Mouse (Mus musculus) neural tube, embryonic 13.5 days (tissue): ENCODE measurements around the gene Slc25a21. TPM values are rescaled to one million over a fixed set of nuclear protein-coding genes. Genes with fewer than 3 reads are reported as not detected.

Experiments used
- ATAC-seq: fragments of 200-750 bp; cut with Nextera tagmentation; 2 replicates; pipeline ENCODE4 v1.8.0; 2017; ENCODE audit warnings: low read depth, mild to moderate bottlenecking, moderate TSS enrichment, moderate library complexity
- H3K27ac ChIP-seq: fragments of 300-500 bp; sonication (generic); replicated peaks from 2 replicates; pipeline ENCODE4 v1.5.1; 2015; ENCODE audit warnings: moderate library complexity, mild to moderate bottlenecking, inconsistent platforms
- H3K27me3 ChIP-seq: fragments of 300-500 bp; sonication (generic); 2 replicates; pipeline ENCODE4 v1.6.1; 2015; ENCODE audit warnings: mild to moderate bottlenecking, inconsistent platforms
- H3K36me3 ChIP-seq: fragments of 300-500 bp; sonication (generic); 2 replicates; pipeline ENCODE4 v1.6.1; 2015; ENCODE audit warnings: mild to moderate bottlenecking, inconsistent platforms
- H3K4me1 ChIP-seq: fragments of 300-500 bp; sonication (generic); replicated peaks from 2 replicates; pipeline ENCODE4 v1.6.1; 2015; ENCODE audit warnings: inconsistent platforms
- H3K4me2 ChIP-seq: fragments of 300-500 bp; sonication (generic); 2 replicates; pipeline ENCODE4 v1.6.1; 2015; ENCODE audit warnings: inconsistent platforms, mild to moderate bottlenecking, moderate library complexity
- H3K4me3 ChIP-seq: fragments of 300-500 bp; sonication (generic); 2 replicates; pipeline ENCODE4 v1.5.1; 2015; ENCODE audit warnings: mild to moderate bottlenecking, inconsistent platforms
- H3K9ac ChIP-seq: fragments of 300-500 bp; sonication (generic); 2 replicates; pipeline ENCODE4 v1.6.1; 2015; ENCODE audit warnings: moderate library complexity, mild to moderate bottlenecking, inconsistent platforms
- H3K9me3 ChIP-seq: fragments of 300-500 bp; sonication (generic); 2 replicates; pipeline ENCODE4 v1.6.1; 2016; ENCODE audit warnings: inconsistent platforms
- WGBS: fragments of 180-500 bp; shearing (Covaris S2); methylation state at CpG from one replicate; pipeline ENCODE4 v1.1.7; 2015; 5-methylcytosine and 5-hydroxymethylcytosine counted together
- polyA plus RNA-seq: library from polyadenylated mRNA; unstranded; fragments of >200 nt; fragmentation: Nextera tagmentation; extraction: Ambion mirVana; gene quantifications from 2 replicates; pipeline ENCODE4 v1.2.1, GENCODE M21; 2015

The Slc25a21 gene
- polyA plus RNA-seq, 1 experiment from 2014 or later: 0.28 TPM

- no peak for ATAC-seq
- 65% methylated on average over 8 of the region's 8 CpGs for WGBS
Measured at GRCm38 (mm10) chr12:56902774-56903456, 294.4 kb downstream of the Slc25a21 start.

DNA sequence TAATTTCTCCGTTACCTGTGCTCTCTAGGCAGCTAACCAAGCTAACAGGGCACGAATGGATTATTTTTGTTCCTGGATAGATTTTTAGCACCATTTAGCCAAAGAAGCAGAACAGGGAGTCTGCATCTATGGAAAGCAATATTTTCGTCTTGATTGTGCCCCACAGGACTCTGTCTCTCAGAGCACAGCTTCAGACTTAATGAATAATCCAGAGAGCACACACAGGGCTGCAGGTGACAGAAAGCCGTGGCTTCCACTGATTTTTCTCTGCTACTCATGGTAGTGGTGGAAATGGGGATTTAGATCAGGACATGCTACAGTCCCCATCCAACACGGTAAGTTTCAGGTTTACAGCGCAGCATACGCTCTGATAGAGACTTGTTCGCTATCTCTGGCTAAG is 299.3 kb downstream of the Slc25a21 start:
- H3K27me3 ChIP-seq: peaks cover 4% of the 10 kb centered on the region; the same call in 1 of the 2 replicates
- H3K9me3 ChIP-seq: no peaks in the 10 kb centered on the region
- no peak for ATAC-seq
- no peak overlapping the region for H3K27ac ChIP-seq
- WGBS: 84% methylated on average over 8 of the region's 8 CpGs
- H3K36me3 ChIP-seq: no peaks in the 10 kb centered on the region
- H3K4me3 ChIP-seq: no peak overlapping the region
- H3K4me1 ChIP-seq: no peaks in the 10 kb centered on the region
- no peak overlapping the region for H3K9ac ChIP-seq
- no peak overlapping the region for H3K4me2 ChIP-seq

More at GRCm38 (mm10) chr12:56902774-56903456, 294.4 kb downstream of the Slc25a21 start:
- no peaks in the 10 kb centered on the region for H3K27me3 ChIP-seq
- H3K4me3 ChIP-seq: no peak overlapping the region
- no peaks in the 10 kb centered on the region for H3K9me3 ChIP-seq
- H3K9ac ChIP-seq: no peak overlapping the region
- H3K27ac ChIP-seq: no peak overlapping the region
- peaks cover 8% of the 10 kb centered on the region for H3K4me1 ChIP-seq
- H3K4me2 ChIP-seq: no peak overlapping the region
- no peaks in the 10 kb centered on the region for H3K36me3 ChIP-seq

DNA sequence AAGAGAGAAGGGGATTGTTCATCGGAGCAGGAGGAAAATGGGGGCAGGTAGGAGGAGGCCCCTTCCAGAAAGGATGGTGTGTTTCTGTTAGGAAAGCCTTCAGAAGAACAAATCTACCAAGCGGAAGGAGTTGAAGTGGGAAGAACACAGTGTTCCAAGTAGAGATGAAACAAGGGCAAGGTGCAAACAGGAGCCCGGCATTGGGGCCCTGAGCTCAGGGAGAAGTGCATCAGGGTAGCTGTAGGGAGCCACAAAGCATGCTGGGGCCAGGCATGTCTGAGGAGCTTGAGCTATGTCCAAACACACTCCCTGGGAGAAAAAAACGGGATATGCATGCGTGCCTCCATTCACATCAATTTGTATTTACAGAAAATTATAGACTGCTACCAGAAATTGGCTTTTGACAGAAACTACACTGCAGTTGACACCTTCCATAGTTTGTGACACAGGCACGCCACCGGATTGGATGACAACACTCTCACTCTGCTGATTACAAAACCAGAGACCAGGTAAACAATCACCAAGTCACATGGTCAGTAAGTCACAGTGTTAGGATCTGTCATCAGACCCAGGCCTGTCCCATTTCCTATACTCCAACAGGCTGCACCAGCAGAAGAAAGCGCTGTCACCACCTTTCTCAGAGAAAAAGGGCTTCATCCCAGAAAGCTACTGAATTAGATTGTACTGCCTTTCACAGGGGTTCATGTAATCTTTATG is 299.9 kb downstream of the Slc25a21 start:
- ATAC-seq: no peak
- Histone ChIP-seq H3K36me3 (no peaks in the 10 kb centered on the region), H3K4me2 (no peak overlapping the region), H3K9ac (no peak overlapping the region), H3K9me3 (no peaks in the 10 kb centered on the region), H3K27ac (no peak overlapping the region), H3K27me3 (peaks cover 4% of the 10 kb centered on the region; the same call in 1 of the 2 replicates), H3K4me1 (no peaks in the 10 kb centered on the region), H3K4me3 (no peak overlapping the region)
- WGBS: 92% methylated on average over 8 of the region's 8 CpGs

GRCm38 (mm10) chr12:56894963-56895362 is 302.3 kb downstream of the Slc25a21 start:
- Histone ChIP-seq H3K27ac (no peak overlapping the region), H3K4me1 (no peaks in the 10 kb centered on the region), H3K4me3 (no peak overlapping the region), H3K36me3 (no peaks in the 10 kb centered on the region), H3K9me3 (no peaks in the 10 kb centered on the region), H3K9ac (no peak overlapping the region), H3K4me2 (no peak overlapping the region), H3K27me3 (peaks cover 4% of the 10 kb centered on the region; the same call in 1 of the 2 replicates)
- no peak for ATAC-seq
- WGBS: 53% methylated on average over 5 of the region's 5 CpGs

DNA sequence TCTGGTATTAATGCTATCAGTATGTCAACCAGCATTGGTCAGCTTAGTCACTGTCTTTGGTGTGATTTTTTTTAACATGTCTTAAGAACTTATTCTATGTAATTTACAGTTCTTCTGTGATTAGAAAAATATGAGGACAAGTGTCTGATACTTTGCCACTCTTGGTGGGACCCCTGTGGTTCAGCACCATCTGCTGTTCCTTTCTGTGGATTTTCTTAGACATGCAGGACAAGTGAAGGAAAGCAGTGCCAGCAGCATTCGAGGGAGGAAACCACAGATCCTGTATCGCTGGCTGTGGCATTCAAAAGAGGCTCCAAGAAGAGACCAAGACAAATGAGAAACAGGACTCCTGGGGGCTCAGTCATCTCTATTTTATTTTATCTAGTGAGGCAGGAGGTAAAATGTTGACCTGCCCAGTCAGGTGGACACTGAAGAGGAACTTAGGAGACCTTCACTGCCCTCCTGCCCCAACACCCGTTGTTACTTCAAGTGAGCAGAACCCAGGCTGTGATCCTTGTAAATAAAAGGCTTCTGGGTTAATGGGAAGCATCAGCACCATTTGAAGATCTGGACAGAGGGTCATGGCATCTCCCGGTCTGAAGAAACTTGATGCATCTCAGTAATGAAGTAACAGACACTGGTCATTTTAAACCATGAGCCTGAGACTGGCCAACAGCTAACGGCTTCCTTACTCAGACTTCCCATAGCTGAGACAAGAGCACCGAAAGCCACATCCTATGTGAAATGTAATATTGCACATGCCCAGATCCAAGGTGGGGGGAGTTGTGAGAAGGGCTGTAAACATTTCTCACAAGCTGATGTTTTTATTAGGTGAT is 306.2 kb downstream of the Slc25a21 start:
- no peak for ATAC-seq
- no peak overlapping the region for H3K9ac ChIP-seq
- H3K4me1 ChIP-seq: no peaks in the 10 kb centered on the region
- no peaks in the 10 kb centered on the region for H3K36me3 ChIP-seq
- peaks cover 1% of the 10 kb centered on the region; the same call in 1 of the 2 replicates for H3K27me3 ChIP-seq
- no peak overlapping the region for H3K4me2 ChIP-seq
- no peak overlapping the region for H3K4me3 ChIP-seq
- 77% methylated on average over 6 of the region's 6 CpGs for WGBS
- H3K9me3 ChIP-seq: no peaks in the 10 kb centered on the region
- H3K27ac ChIP-seq: no peak overlapping the region

DNA sequence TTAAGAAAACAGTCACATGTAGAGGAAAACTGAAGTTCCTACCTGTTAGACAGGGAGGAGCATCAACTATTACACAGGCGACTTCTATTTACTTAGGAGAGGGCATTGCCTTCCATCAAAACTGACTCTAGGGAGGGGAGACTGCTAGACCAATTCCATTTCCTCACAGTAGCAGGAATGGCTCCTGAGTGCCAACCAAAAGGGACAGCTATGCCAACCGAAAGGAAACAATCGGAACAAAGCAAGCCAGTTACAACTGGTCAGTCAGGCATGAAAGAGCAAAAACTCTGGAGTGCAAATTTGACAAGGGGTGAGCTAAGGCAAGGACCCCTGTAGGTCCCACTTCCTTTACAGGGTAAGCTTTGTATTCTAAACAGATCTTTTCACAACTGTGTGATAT is 319.5 kb downstream of the Slc25a21 start:
- H3K4me3 ChIP-seq: no peak overlapping the region
- no peaks in the 10 kb centered on the region for H3K36me3 ChIP-seq
- no peaks in the 10 kb centered on the region for H3K27me3 ChIP-seq
- no peak overlapping the region for H3K9ac ChIP-seq
- ATAC-seq: no peak
- 37% methylated on average over 3 of the region's 3 CpGs for WGBS
- H3K4me2 ChIP-seq: no peak overlapping the region
- peaks cover 10% of the 10 kb centered on the region; the same call in 1 of the 2 replicates for H3K4me1 ChIP-seq
- no peak overlapping the region for H3K27ac ChIP-seq
- H3K9me3 ChIP-seq: no peaks in the 10 kb centered on the region

- Histone ChIP-seq H3K9ac (no peak overlapping the region), H3K36me3 (no peaks in the 10 kb centered on the region), H3K4me1 (peaks cover 10% of the 10 kb centered on the region; the same call in 1 of the 2 replicates), H3K4me2 (0 out of 2 replicates have a peak overlapping the region, but pooled peaks have one; percentile 17), H3K27ac (no peak overlapping the region), H3K4me3 (no peak overlapping the region), H3K9me3 (no peaks in the 10 kb centered on the region), H3K27me3 (no peaks in the 10 kb centered on the region)
- ATAC-seq: no peak
- WGBS: 37% methylated on average over 7 of the region's 7 CpGs
Measured at GRCm38 (mm10) chr12:56876549-56876948, 320.7 kb downstream of the Slc25a21 start.

DNA sequence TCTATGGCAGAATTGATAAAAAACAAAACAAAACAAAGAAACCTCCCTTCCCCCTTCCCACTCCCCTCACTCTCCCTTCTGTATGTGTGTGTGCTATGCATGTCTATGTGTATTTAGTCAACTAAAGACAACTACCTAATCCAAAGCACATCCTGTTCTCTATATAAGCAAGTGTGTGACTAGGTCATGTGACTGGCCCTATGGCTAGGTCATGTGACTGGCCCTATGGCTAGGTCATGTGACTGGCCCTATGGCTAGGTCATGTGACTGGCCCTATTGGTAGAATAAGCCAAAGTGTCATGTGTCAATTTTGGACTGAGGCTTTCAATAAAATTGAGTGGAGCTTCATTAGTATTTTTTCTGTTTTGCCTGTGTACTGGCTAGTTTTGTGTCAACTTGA is 324.1 kb downstream of the Slc25a21 start:
- no peak overlapping the region for H3K4me2 ChIP-seq
- no peak overlapping the region for H3K27ac ChIP-seq
- H3K36me3 ChIP-seq: no peaks in the 10 kb centered on the region
- no peak for ATAC-seq
- H3K27me3 ChIP-seq: no peaks in the 10 kb centered on the region
- peaks cover 10% of the 10 kb centered on the region; the same call in 1 of the 2 replicates for H3K4me1 ChIP-seq
- no peak overlapping the region for H3K9ac ChIP-seq
- H3K9me3 ChIP-seq: no peaks in the 10 kb centered on the region
- no peak overlapping the region for H3K4me3 ChIP-seq

DNA sequence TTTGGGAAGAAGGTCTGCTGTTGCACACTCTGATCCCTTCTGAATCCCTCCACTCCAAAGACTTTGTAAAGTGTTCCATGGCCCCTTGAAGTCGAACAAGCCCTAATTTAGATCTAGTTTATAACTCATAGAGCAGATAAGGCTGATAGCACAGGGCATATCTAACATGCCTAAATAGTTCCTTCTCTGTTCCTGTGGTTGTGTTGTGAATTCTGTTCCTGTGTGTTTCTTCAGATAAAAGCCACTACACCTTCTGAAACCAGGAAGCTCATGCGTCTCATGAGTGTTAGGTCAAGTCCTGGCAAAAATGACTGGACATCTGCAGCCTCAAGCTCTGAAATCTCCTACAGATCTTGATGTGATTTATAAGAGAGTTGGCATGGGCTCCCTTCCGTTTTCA is 326.7 kb downstream of the Slc25a21 start:
- ATAC-seq: no peak
- no peak overlapping the region for H3K9ac ChIP-seq
- no peaks in the 10 kb centered on the region for H3K9me3 ChIP-seq
- no peaks in the 10 kb centered on the region for H3K36me3 ChIP-seq
- 88% methylated on average over 3 of the region's 3 CpGs for WGBS
- no peak overlapping the region for H3K4me3 ChIP-seq
- H3K27ac ChIP-seq: no peak overlapping the region
- no peak overlapping the region for H3K4me2 ChIP-seq
- H3K4me1 ChIP-seq: peaks cover 7% of the 10 kb centered on the region; the same call in 1 of the 2 replicates
- H3K27me3 ChIP-seq: no peaks in the 10 kb centered on the region

DNA sequence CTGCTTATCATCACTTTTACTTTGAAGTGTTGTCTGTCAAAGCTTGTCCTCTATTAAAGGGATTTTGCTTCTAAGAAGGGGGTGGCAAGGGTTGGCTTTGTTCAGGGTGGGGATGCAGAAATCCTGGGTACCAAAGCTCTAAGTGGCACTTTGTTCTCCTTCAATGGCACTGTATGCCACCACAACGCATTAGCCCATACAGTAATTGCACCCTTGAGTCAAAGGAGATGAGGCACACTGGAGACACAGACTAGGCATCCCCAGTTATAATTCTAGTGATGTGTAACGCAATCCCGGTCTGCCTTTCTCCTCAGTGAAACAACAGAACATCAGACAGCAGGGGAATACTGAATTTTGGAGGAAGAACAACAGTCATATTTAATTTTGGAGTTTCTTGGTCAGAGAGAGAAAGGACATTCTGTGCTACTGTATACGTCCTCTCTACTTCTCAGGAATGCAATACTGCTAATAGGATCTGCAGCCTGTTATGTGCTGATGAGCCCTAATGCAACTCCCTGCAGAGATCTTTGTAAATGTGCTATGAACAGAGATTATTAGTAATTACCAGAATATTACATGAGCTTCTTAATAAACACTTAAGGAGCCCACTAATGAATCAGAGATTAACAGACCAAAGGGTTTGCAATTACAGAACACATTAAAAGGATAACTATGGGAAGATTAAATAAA is 333.3 kb downstream of the Slc25a21 start:
- ATAC-seq: peak; percentile 82

DNA sequence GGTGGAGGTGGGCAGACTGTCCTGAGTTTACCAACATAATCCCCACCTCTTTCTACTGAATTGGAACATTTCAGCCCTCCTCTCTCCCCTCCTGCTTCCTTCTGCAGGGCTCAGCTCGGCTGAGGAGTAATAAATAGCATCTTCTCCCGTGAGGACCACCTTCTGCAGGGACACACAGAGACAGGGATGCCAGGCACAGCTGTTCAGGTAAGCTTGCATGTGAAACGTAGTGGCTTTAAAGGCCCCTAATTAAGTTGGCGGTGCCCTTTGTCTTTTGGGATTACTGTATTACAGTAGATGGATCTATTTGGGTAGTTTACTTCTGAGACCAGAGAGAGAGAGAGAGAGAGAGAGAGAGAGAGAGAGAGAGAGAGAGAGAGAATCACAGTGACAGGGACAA is 344.6 kb downstream of the Slc25a21 start:
- Histone ChIP-seq H3K4me1 (peaks cover 5% of the 10 kb centered on the region; the same call in 1 of the 2 replicates), H3K9me3 (no peaks in the 10 kb centered on the region), H3K27me3 (no peaks in the 10 kb centered on the region), H3K4me3 (no peak overlapping the region), H3K9ac (no peak overlapping the region), H3K27ac (no peak overlapping the region; the same call in 1 of the 2 replicates), H3K36me3 (no peaks in the 10 kb centered on the region), H3K4me2 (no peak overlapping the region)
- WGBS: 25% methylated on average over 4 of the region's 4 CpGs
- no peak for ATAC-seq

More for the DNA sequence above, 333.3 kb downstream of the Slc25a21 start:
- H3K27me3 ChIP-seq: peaks cover 5% of the 10 kb centered on the region; the same call in 1 of the 2 replicates
- H3K9ac ChIP-seq: no peak overlapping the region
- peaks cover 20% of the 10 kb centered on the region for H3K4me1 ChIP-seq
- H3K36me3 ChIP-seq: no peaks in the 10 kb centered on the region
- WGBS: 54% methylated on average over 4 of the region's 4 CpGs
- H3K4me3 ChIP-seq: no peak overlapping the region
- H3K4me2 ChIP-seq: no peak overlapping the region
- no peaks in the 10 kb centered on the region for H3K9me3 ChIP-seq
- H3K27ac ChIP-seq: 0 out of 2 replicates have a peak overlapping the region, but pooled peaks have one; percentile 28
